Mouse (Mus musculus) liver, embryonic 15.5 days (tissue): ENCODE measurements around the gene Nupl1. TPM values are rescaled to one million over a fixed set of nuclear protein-coding genes. Genes with fewer than 3 reads are reported as not detected.

Source experiments
- ATAC-seq: fragments of 200-750 bp; cut with Nextera tagmentation; 2 replicates; pipeline ENCODE4 v1.8.0; 2017; ENCODE audit warnings: moderate number of reproducible peaks, mild to moderate bottlenecking, moderate library complexity; ENCODE audit not compliant: insufficient read depth
- H3K27ac ChIP-seq: fragments of 300-500 bp; sonication (generic); replicated peaks from 2 replicates; pipeline ENCODE4 v1.5.1; 2015; ENCODE audit warnings: mild to moderate bottlenecking, inconsistent platforms
- H3K27me3 ChIP-seq: fragments of 300-500 bp; sonication (generic); 2 replicates; pipeline ENCODE4 v1.6.1; 2015; ENCODE audit warnings: mild to moderate bottlenecking, inconsistent platforms
- H3K36me3 ChIP-seq: fragments of 300-500 bp; sonication (generic); replicated peaks from 2 replicates; pipeline ENCODE4 v1.6.1; 2015; ENCODE audit warnings: moderate library complexity, mild to moderate bottlenecking, inconsistent platforms
- H3K4me1 ChIP-seq: fragments of 300-500 bp; sonication (generic); replicated peaks from 2 replicates; pipeline ENCODE4 v1.6.1; 2015; ENCODE audit warnings: inconsistent platforms
- H3K4me2 ChIP-seq: fragments of 300-500 bp; sonication (generic); 2 replicates; pipeline ENCODE4 v1.6.1; 2015; ENCODE audit warnings: moderate library complexity, mild to moderate bottlenecking, inconsistent platforms
- H3K4me3 ChIP-seq: fragments of 300-500 bp; sonication (generic); replicated peaks from 2 replicates; pipeline ENCODE4 v1.5.1; 2015; ENCODE audit warnings: mild to moderate bottlenecking, inconsistent platforms
- H3K9ac ChIP-seq: fragments of 300-500 bp; sonication (generic); 2 replicates; pipeline ENCODE4 v1.6.1; 2015; ENCODE audit warnings: moderate library complexity, mild to moderate bottlenecking, inconsistent platforms
- H3K9me3 ChIP-seq: fragments of 300-500 bp; sonication (generic); replicated peaks from 2 replicates; pipeline ENCODE4 v1.6.1; 2016; ENCODE audit warnings: inconsistent platforms
- WGBS: fragments of 180-500 bp; shearing (Covaris S2); methylation state at CpG from one replicate; pipeline ENCODE4 v1.1.7; 2015; ENCODE audit warnings: mixed read lengths; ENCODE audit not compliant: insufficient replicate concordance; 5-methylcytosine and 5-hydroxymethylcytosine counted together
- polyA plus RNA-seq: library from polyadenylated mRNA; unstranded; fragments of >200 nt; fragmentation: Nextera tagmentation; extraction: Ambion mirVana; gene quantifications from 2 replicates; pipeline ENCODE4 v1.2.1, GENCODE M21; 2015

The Nupl1 gene
- polyA plus RNA-seq, 1 experiment from 2014 or later: 0.05 TPM

- WGBS: 85% methylated on average over 10 of the region's 10 CpGs
Observed at GRCm38 (mm10) chr14:60219886-60220285, 31.3 kb downstream of the Nupl1 start.

GRCm38 (mm10) chr14:60217616-60218015 lies 33.6 kb downstream of the Nupl1 start:
- no peak overlapping the region for H3K4me2 ChIP-seq
- 90% methylated on average over 4 of the region's 4 CpGs for WGBS
- H3K4me1 ChIP-seq: no peaks in the 10 kb centered on the region
- no peaks in the 10 kb centered on the region for H3K9me3 ChIP-seq
- peaks cover 33% of the 10 kb centered on the region for H3K36me3 ChIP-seq
- no peaks in the 10 kb centered on the region for H3K27me3 ChIP-seq
- no peak for ATAC-seq
- H3K27ac ChIP-seq: no peak overlapping the region
- no peak overlapping the region for H3K4me3 ChIP-seq
- no peak overlapping the region for H3K9ac ChIP-seq

More at GRCm38 (mm10) chr14:60219886-60220285, 31.3 kb downstream of the Nupl1 start:
- no peaks in the 10 kb centered on the region for H3K9me3 ChIP-seq
- H3K9ac ChIP-seq: no peak overlapping the region
- no peak for ATAC-seq
- no peak overlapping the region for H3K27ac ChIP-seq
- no peaks in the 10 kb centered on the region for H3K27me3 ChIP-seq
- H3K4me3 ChIP-seq: no peak overlapping the region
- H3K36me3 ChIP-seq: peaks cover 40% of the 10 kb centered on the region
- H3K4me2 ChIP-seq: no peak overlapping the region
- H3K4me1 ChIP-seq: no peaks in the 10 kb centered on the region

- Histone ChIP-seq H3K27me3 (no peaks in the 10 kb centered on the region), H3K9ac (no peak overlapping the region), H3K4me2 (no peak overlapping the region), H3K9me3 (no peaks in the 10 kb centered on the region), H3K4me3 (no peak overlapping the region), H3K36me3 (peaks cover 24% of the 10 kb centered on the region), H3K27ac (no peak overlapping the region), H3K4me1 (no peaks in the 10 kb centered on the region)
- ATAC-seq: no peak
- WGBS: 70% methylated on average over 1 of the region's 1 CpGs
Observed at GRCm38 (mm10) chr14:60216125-60216524, 35.1 kb downstream of the Nupl1 start.

- H3K27ac ChIP-seq: no peak overlapping the region
- no peak overlapping the region for H3K4me2 ChIP-seq
- H3K4me1 ChIP-seq: no peaks in the 10 kb centered on the region
- peaks cover 20% of the 10 kb centered on the region for H3K36me3 ChIP-seq
- WGBS: 86% methylated on average over 3 of the region's 3 CpGs
- H3K27me3 ChIP-seq: no peaks in the 10 kb centered on the region
- no peaks in the 10 kb centered on the region for H3K9me3 ChIP-seq
- H3K4me3 ChIP-seq: no peak overlapping the region
- no peak for ATAC-seq
- no peak overlapping the region for H3K9ac ChIP-seq
Observed at GRCm38 (mm10) chr14:60215000-60215399, 36.2 kb downstream of the Nupl1 start.

GRCm38 (mm10) chr14:60214040-60214439 lies 37.2 kb downstream of the Nupl1 start:
- Histone ChIP-seq H3K4me3 (no peak overlapping the region), H3K4me2 (no peak overlapping the region), H3K36me3 (peaks cover 11% of the 10 kb centered on the region), H3K27me3 (no peaks in the 10 kb centered on the region), H3K9me3 (no peaks in the 10 kb centered on the region), H3K27ac (no peak overlapping the region), H3K4me1 (no peaks in the 10 kb centered on the region), H3K9ac (no peak overlapping the region)
- no peak for ATAC-seq
- WGBS: 70% methylated on average over 1 of the region's 1 CpGs

- no peaks in the 10 kb centered on the region for H3K27me3 ChIP-seq
- H3K4me1 ChIP-seq: no peaks in the 10 kb centered on the region
- no peak overlapping the region for H3K4me2 ChIP-seq
- H3K27ac ChIP-seq: no peak overlapping the region
- H3K36me3 ChIP-seq: no peaks in the 10 kb centered on the region
- no peak overlapping the region for H3K9ac ChIP-seq
- H3K9me3 ChIP-seq: no peaks in the 10 kb centered on the region
- no peak for ATAC-seq
- H3K4me3 ChIP-seq: no peak overlapping the region
- WGBS: 76% methylated on average over 7 of the region's 7 CpGs
Observed at GRCm38 (mm10) chr14:60209166-60209565, 42.1 kb downstream of the Nupl1 start.

GRCm38 (mm10) chr14:60204993-60205392 lies 46.2 kb downstream of the Nupl1 start:
- H3K27ac ChIP-seq: no peak overlapping the region
- H3K9me3 ChIP-seq: no peaks in the 10 kb centered on the region
- no peaks in the 10 kb centered on the region for H3K4me1 ChIP-seq
- H3K4me3 ChIP-seq: no peak overlapping the region
- no peaks in the 10 kb centered on the region for H3K36me3 ChIP-seq
- no peaks in the 10 kb centered on the region for H3K27me3 ChIP-seq
- ATAC-seq: no peak
- no peak overlapping the region for H3K9ac ChIP-seq
- WGBS: 66% methylated on average over 6 of the region's 6 CpGs
- no peak overlapping the region for H3K4me2 ChIP-seq

GRCm38 (mm10) chr14:60196884-60197283 lies 54.3 kb downstream of the Nupl1 start, which contains the start of gene Atp8a2:
TSS of gene Atp8a2 (minus strand) at chr14:60197179.
- no peaks in the 10 kb centered on the region for H3K36me3 ChIP-seq
- no peak within 1 kb of the TSS for H3K4me2 ChIP-seq
- H3K27ac ChIP-seq: no peak within 1 kb of the TSS
- no peak within 1 kb of the TSS for H3K9ac ChIP-seq
- no peaks in the 10 kb centered on the region for H3K27me3 ChIP-seq
- no peaks in the 10 kb centered on the region for H3K4me1 ChIP-seq
- no peak within 1 kb of the TSS for H3K4me3 ChIP-seq
- no peaks in the 10 kb centered on the region for H3K9me3 ChIP-seq
- 53% methylated on average over 7 of the region's 7 CpGs for WGBS
- ATAC-seq: no peak

GRCm38 (mm10) chr14:60195999-60196398 lies 55.2 kb downstream of the Nupl1 start:
- no peak overlapping the region for H3K4me3 ChIP-seq
- WGBS: 69% methylated on average over 5 of the region's 5 CpGs

GRCm38 (mm10) chr14:60194606-60195005 lies 56.6 kb downstream of the Nupl1 start:
- Histone ChIP-seq H3K27ac (no peak overlapping the region), H3K4me2 (no peak overlapping the region), H3K27me3 (no peaks in the 10 kb centered on the region), H3K9ac (no peak overlapping the region), H3K9me3 (no peaks in the 10 kb centered on the region), H3K4me1 (no peaks in the 10 kb centered on the region), H3K4me3 (no peak overlapping the region), H3K36me3 (no peaks in the 10 kb centered on the region)
- WGBS: 19% methylated on average over 1 of the region's 1 CpGs
- no peak for ATAC-seq

More at GRCm38 (mm10) chr14:60195999-60196398, 55.2 kb downstream of the Nupl1 start:
- H3K27me3 ChIP-seq: no peaks in the 10 kb centered on the region
- ATAC-seq: no peak
- H3K4me1 ChIP-seq: no peaks in the 10 kb centered on the region
- H3K4me2 ChIP-seq: no peak overlapping the region
- H3K27ac ChIP-seq: no peak overlapping the region
- H3K9ac ChIP-seq: no peak overlapping the region
- H3K36me3 ChIP-seq: no peaks in the 10 kb centered on the region
- H3K9me3 ChIP-seq: no peaks in the 10 kb centered on the region

GRCm38 (mm10) chr14:60189771-60190170 lies 61.5 kb downstream of the Nupl1 start:
- 72% methylated on average over 5 of the region's 5 CpGs for whole genome bisulfite sequencing
- Histone ChIP-seq H3K27ac (no peak overlapping the region), H3K9ac (no peak overlapping the region), H3K9me3 (no peaks in the 10 kb centered on the region), H3K27me3 (no peaks in the 10 kb centered on the region), H3K4me1 (no peaks in the 10 kb centered on the region), H3K4me2 (no peak overlapping the region), H3K4me3 (no peak overlapping the region), H3K36me3 (no peaks in the 10 kb centered on the region)
- no peak for ATAC-seq

GRCm38 (mm10) chr14:60188201-60188825 lies 62.9 kb downstream of the Nupl1 start:
- Histone ChIP-seq H3K36me3 (no peaks in the 10 kb centered on the region), H3K4me1 (no peaks in the 10 kb centered on the region), H3K4me2 (no peak overlapping the region), H3K27ac (no peak overlapping the region), H3K27me3 (no peaks in the 10 kb centered on the region), H3K9me3 (no peaks in the 10 kb centered on the region), H3K4me3 (no peak overlapping the region), H3K9ac (no peak overlapping the region)
- ATAC-seq: no peak
- WGBS: 68% methylated on average over 5 of the region's 5 CpGs
